Mouse (Mus musculus) midbrain, embryonic 16.5 days (tissue): Measurements from ENCODE around the gene Lrig3. TPM values are rescaled to one million over a fixed set of nuclear protein-coding genes. Genes with fewer than 3 reads are reported as not detected.

Experiments
- ATAC-seq: fragments of 200-750 bp; cut with Nextera tagmentation; 2 replicates; pipeline ENCODE4 v1.8.0; 2017; ENCODE audit warnings: moderate TSS enrichment
- H3K27ac ChIP-seq: fragments of 300-500 bp; sonication (generic); 2 replicates; pipeline ENCODE4 v1.5.1; 2014; ENCODE audit warnings: mild to moderate bottlenecking, low read length, mixed read lengths
- H3K27me3 ChIP-seq: fragments of 300-500 bp; sonication (generic); 2 replicates; pipeline ENCODE4 v1.6.1; 2014; ENCODE audit warnings: low read depth, low read length, mixed read lengths; ENCODE audit not compliant: control insufficient read depth, insufficient read depth
- H3K36me3 ChIP-seq: fragments of 300-500 bp; sonication (generic); 2 replicates; pipeline ENCODE4 v1.6.1; 2014; ENCODE audit warnings: mild to moderate bottlenecking, low read length, moderate library complexity, mixed read lengths; ENCODE audit not compliant: control insufficient read depth, insufficient read depth
- H3K4me1 ChIP-seq: fragments of 300-500 bp; sonication (generic); 2 replicates; pipeline ENCODE4 v1.6.1; 2014; ENCODE audit warnings: mild to moderate bottlenecking, low read length, mixed read lengths; ENCODE audit not compliant: control insufficient read depth, insufficient read depth
- H3K4me2 ChIP-seq: fragments of 300-500 bp; sonication (generic); 2 replicates; pipeline ENCODE4 v1.6.1; 2014; ENCODE audit warnings: mild to moderate bottlenecking, low read length, mixed read lengths
- H3K4me3 ChIP-seq: fragments of 300-500 bp; sonication (generic); 2 replicates; pipeline ENCODE4 v1.5.1; 2014; ENCODE audit warnings: low read depth, mild to moderate bottlenecking, low read length, moderate library complexity, mixed read lengths
- H3K9ac ChIP-seq: fragments of 300-500 bp; sonication (generic); 2 replicates; pipeline ENCODE4 v1.6.1; 2014; ENCODE audit warnings: low read depth, low read length, mixed read lengths
- H3K9me3 ChIP-seq: fragments of 300-500 bp; sonication (generic); replicated peaks from 2 replicates; pipeline ENCODE4 v1.6.1; 2014; ENCODE audit warnings: mild to moderate bottlenecking, low read length, mixed read lengths; ENCODE audit not compliant: control insufficient read depth, poor library complexity, severe bottlenecking
- WGBS: fragments of 180-500 bp; shearing (Covaris S2); extraction: QIAGEN DNeasy Blood & Tissue Kit; methylation state at CpG from one replicate; pipeline ENCODE4 v1.1.7; 2014; 5-methylcytosine and 5-hydroxymethylcytosine counted together
- microRNA-seq: library from miRNA; unstranded; fragments of <30 nt; microRNA quantifications from one replicate; pipeline ENCODE4, GENCODE M21; 2017
- polyA plus RNA-seq: library from polyadenylated mRNA; unstranded; fragments of >200 nt; fragmentation: Nextera tagmentation; extraction: Ambion mirVana; gene quantifications from 2 replicates; pipeline ENCODE4 v1.2.1, GENCODE M21; 2015

The Lrig3 gene
- polyA plus RNA-seq, 1 experiment from 2014 or later = 2.9 TPM

DNA sequence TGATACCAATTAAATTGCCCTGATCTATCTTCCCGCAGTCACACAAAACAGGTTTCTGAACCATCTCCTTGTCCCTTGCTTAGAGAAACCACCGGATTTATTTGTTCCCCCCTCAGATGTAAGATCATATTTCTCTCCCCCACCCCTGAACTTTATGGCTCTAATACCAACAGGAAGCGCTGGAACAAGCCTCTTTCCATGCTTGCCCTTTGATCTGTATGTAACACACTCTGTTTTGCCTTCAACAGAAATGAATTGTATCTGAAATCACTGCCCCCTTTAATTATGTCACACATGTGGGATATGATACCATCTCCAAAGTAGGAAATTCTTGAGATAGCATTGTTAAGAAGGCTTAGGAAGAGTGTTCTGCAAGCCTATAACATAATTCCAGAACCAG is 90.9 kb downstream of the Lrig3 start:
- no peaks in the 10 kb centered on the region for H3K27me3 ChIP-seq
- no peak overlapping the region for H3K9ac ChIP-seq
- no peak overlapping the region for H3K4me3 ChIP-seq
- H3K27ac ChIP-seq = no peak overlapping the region
- no peaks in the 10 kb centered on the region; the same call in 1 of the 2 replicates for H3K4me1 ChIP-seq
- no peak for ATAC-seq
- no peak overlapping the region for H3K4me2 ChIP-seq
- WGBS = 70% methylated on average over 3 of the region's 3 CpGs
- H3K9me3 ChIP-seq = 0 out of 2 replicates have a peak, but pooled peaks cover 2% of the 10 kb centered on the region
- no peaks in the 10 kb centered on the region for H3K36me3 ChIP-seq

DNA sequence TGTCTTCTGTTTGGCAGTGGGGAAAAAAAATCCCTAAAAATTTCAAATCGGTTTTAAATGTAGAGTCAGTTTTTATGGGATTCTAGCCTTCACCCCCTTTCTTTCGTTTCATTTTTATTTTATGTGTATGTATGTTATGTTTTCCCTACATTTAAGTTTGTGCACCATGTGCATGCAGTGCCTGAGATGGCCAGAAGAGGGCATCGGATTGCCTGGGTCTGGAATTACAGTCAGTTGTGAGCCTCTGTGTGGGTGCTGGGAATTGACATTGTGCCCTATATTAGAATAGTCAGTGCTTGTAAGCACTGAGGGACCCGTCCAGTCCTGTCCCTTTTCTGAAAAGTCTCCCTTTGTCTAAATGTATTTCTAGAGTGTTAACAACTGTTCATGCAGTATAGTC is 96.8 kb downstream of the Lrig3 start:
- Histone ChIP-seq H3K36me3 (no peaks in the 10 kb centered on the region), H3K27me3 (no peaks in the 10 kb centered on the region), H3K27ac (no peak overlapping the region), H3K9ac (no peak overlapping the region), H3K4me3 (no peak overlapping the region), H3K4me2 (no peak overlapping the region), H3K9me3 (peaks cover 7% of the 10 kb centered on the region; the same call in 1 of the 2 replicates), H3K4me1 (no peaks in the 10 kb centered on the region)
- 92% methylated on average over 4 of the region's 4 CpGs for WGBS
- ATAC-seq = no peak

Small RNA genes lying within 50 kb of the gene (microRNA-seq; reads per million reads assigned to microRNA genes)
- not detected for gene Gm22183
